Mouse (Mus musculus) kidney, postnatal 0 days (tissue): ENCODE measurements at regions not wholly inside any gene's neighbourhood (a gene's known extent, or its start where the extent isn't known, plus 50 kb on each side); places are given as distances from the start of the nearest gene placed in this dataset.

Experiments
- ATAC-seq: fragments of 200-750 bp; cut with Nextera tagmentation; replicated peaks from 2 replicates; pipeline ENCODE4 v1.8.0; 2017; ENCODE audit warnings: low read depth, moderate number of reproducible peaks, moderate TSS enrichment, moderate library complexity; ENCODE audit not compliant: low FRiP score
- DNase-seq: peaks from one replicate; pipeline ENCODE4 v3.0.0-alpha.2; 2016; ENCODE audit warnings: low spot score
- H3K27ac ChIP-seq: fragments of 300-500 bp; sonication (generic); 2 replicates; pipeline ENCODE4 v1.5.1; 2014; ENCODE audit warnings: mild to moderate bottlenecking
- H3K27me3 ChIP-seq: fragments of 300-500 bp; sonication (generic); 2 replicates; pipeline ENCODE4 v1.6.1; 2014; ENCODE audit warnings: low read length, mixed read lengths; ENCODE audit not compliant: insufficient read depth
- H3K36me3 ChIP-seq: fragments of 300-500 bp; sonication (generic); 2 replicates; pipeline ENCODE4 v1.6.1; 2014; ENCODE audit warnings: low read length, mixed read lengths; ENCODE audit not compliant: insufficient read depth
- H3K4me1 ChIP-seq: fragments of 300-500 bp; sonication (generic); replicated peaks from 2 replicates; pipeline ENCODE4 v1.6.1; 2014; ENCODE audit warnings: antibody characterized with exemption, low read length, mixed read lengths; ENCODE audit not compliant: insufficient read depth
- H3K4me2 ChIP-seq: fragments of 300-500 bp; sonication (generic); 2 replicates; pipeline ENCODE4 v1.6.1; 2014; ENCODE audit warnings: mild to moderate bottlenecking, low read length, moderate library complexity, mixed read lengths
- H3K4me3 ChIP-seq: fragments of 300-500 bp; sonication (generic); replicated peaks from 2 replicates; pipeline ENCODE4 v1.5.1; 2014; ENCODE audit warnings: low read depth, low read length
- H3K9ac ChIP-seq: fragments of 300-500 bp; sonication (generic); 2 replicates; pipeline ENCODE4 v1.6.1; 2014; ENCODE audit warnings: low read depth, low read length
- H3K9me3 ChIP-seq: fragments of 300-500 bp; sonication (generic); replicated peaks from 2 replicates; pipeline ENCODE4 v1.6.1; 2016; ENCODE audit warnings: low read length, inconsistent platforms, mixed read lengths
- CTCF ChIP-seq: IDR thresholded peaks from 2 replicates; pipeline ENCODE4 v1.5.1; 2016; ENCODE audit warnings: antibody characterized with exemption, low read depth, mild to moderate bottlenecking, moderate library complexity
- WGBS: fragments of 180-500 bp; shearing (Covaris S2); extraction: QIAGEN DNeasy Blood & Tissue Kit; methylation state at CpG from one replicate; pipeline ENCODE4 v1.1.7; 2014; 5-methylcytosine and 5-hydroxymethylcytosine counted together

DNA sequence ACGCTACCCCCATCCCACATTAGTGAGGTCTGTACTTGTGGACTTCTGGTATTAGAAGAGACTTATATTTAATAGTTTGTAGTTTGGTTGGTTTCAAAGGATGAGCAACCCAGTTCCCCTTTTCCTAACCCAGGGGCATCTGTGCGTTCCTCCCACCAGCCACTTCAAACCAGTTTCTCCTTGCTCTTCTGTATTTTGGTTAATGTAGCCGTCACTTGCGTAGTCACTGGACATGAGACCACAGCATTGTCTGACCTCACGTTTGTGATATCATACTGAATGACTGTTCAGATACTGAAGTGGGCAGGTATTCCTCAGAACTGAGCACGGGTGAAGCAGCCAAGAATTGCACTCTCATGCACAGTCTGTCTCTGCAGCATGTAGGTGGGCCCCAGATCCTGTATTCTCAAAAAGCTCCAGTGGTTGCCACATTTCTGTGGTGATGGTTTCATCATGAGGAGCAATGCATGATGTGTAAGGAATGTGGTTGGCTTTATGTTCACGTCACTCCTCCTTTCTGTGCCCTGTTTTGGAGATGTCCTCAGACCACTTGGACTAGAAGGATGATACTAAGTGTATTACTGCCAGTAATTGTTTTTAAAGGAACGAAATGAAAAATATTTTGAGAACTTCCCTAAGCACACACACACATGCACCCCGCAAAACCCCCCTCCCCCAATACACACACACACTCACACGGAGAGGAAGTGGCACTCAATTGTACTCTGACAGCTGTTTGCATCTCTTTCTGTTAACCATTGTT is 335.2 kb upstream of the Satb1 start:
- DNase-seq = no peak
- H3K27me3 ChIP-seq = no peaks in the 10 kb centered on the region
- H3K4me3 ChIP-seq = no peak overlapping the region
- no peak for TF ChIP-seq CTCF
- H3K9me3 ChIP-seq = no peaks in the 10 kb centered on the region
- ATAC-seq = no peak
- no peaks in the 10 kb centered on the region for H3K36me3 ChIP-seq
- H3K4me1 ChIP-seq = no peaks in the 10 kb centered on the region
- 82% methylated on average over 10 of the region's 10 CpGs for WGBS
- H3K9ac ChIP-seq = no peak overlapping the region
- no peak overlapping the region for H3K4me2 ChIP-seq
- no peak overlapping the region for H3K27ac ChIP-seq

DNA sequence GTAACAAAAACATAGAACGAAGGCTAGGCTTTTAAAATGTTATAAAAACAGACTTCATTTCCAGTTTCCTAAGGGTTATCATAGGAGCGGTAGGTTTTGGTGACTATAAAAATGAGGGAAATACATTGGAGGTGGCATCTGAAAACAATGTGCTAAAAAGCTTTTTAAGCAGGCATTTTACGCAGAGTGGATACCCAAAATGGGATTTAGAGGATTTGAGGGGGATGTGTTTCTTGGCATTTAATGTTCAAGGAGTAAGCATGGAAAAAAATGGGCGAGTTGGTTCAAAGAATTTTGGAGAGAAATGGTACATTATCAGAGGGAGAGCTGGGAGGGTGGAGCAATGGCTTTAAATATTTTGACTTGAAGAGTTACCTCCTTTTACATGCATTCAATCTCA is 334.6 kb upstream of the Satb1 start:
- Histone ChIP-seq H3K4me3 (no peak overlapping the region), H3K9me3 (no peaks in the 10 kb centered on the region), H3K9ac (no peak overlapping the region), H3K4me2 (no peak overlapping the region), H3K27ac (no peak overlapping the region), H3K4me1 (no peaks in the 10 kb centered on the region), H3K36me3 (no peaks in the 10 kb centered on the region), H3K27me3 (no peaks in the 10 kb centered on the region)
- 65% methylated on average over 4 of the region's 4 CpGs for WGBS
- ATAC-seq (no peak), DNase-seq (no peak)
- no peak for TF ChIP-seq CTCF

DNA sequence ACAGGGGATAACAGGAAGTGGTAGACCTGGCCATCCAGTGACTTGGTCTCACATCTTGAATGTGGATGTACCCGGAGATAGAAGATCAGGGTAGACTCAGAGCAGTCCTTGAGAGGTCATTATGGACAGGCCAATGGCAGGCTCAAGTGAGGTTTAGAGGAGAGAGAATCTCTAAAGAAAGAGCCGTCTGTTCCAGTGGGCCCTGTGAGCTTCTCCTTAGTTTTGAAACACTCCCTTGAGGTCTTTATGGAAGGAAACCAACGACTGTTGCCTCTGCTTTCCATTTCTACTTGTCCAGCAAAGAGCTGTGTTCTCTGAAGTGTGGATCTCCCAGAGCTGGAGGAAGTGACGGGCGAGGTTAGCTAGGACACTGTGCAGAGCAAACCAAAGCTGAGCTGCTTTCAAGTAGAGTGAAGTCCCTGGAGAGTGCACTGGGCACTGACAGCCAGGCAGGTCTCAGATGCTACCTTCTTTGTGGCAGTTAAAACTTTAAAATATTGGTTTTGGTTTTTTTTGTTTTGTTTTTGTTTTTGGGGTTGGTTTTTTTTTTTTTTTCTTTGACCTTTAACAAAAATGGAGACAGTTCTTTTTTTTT is 332.9 kb upstream of the Satb1 start:
- no peak overlapping the region for H3K4me3 ChIP-seq
- H3K36me3 ChIP-seq = no peaks in the 10 kb centered on the region
- no peak overlapping the region for H3K9ac ChIP-seq
- no peaks in the 10 kb centered on the region for H3K27me3 ChIP-seq
- no peaks in the 10 kb centered on the region for H3K4me1 ChIP-seq
- H3K4me2 ChIP-seq = no peak overlapping the region
- 81% methylated on average over 5 of the region's 5 CpGs for WGBS
- TF ChIP-seq CTCF = no peak
- ATAC-seq (no peak), DNase-seq (no peak)
- no peaks in the 10 kb centered on the region for H3K9me3 ChIP-seq
- no peak overlapping the region for H3K27ac ChIP-seq

DNA sequence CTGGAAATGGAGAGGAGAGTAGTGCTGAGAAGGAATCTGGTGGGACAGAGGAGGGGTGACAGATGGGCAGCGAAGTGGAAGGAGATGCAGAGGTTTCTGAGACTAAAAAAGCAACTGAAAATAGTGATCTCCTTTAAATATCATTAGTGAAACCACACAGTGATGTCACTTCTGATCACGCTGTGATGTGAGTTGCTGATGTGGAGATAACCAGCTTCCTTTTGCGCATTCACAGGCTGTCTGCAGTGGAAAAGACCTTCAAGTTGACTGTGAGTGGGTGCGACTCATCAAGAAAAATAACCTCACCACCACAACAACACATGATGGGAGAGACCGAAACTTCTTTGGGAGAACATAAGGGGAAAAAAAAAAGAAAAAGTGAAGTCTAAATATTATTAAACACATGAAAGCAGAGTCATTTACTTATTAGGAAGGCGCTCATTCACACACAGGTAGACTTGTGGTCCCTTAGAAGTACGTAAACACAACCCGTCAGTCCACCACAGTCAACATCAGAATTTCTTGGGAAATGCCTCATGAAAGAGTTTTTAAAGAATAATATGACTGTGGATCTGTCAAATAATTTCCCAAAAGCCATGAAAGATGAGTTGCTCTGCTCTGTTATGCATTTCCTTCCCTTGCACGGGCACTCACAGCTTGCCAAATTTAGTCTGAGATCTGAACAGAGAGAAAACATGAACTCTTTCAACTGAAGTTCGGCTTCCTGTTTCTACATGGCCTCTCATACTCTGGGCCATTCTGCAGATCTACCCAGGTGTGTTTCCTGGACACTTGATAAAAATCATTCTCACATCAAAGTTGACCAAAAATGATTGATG is 329.7 kb upstream of the Satb1 start:
- Histone ChIP-seq H3K36me3 (no peaks in the 10 kb centered on the region), H3K4me1 (no peaks in the 10 kb centered on the region), H3K4me3 (no peak overlapping the region), H3K4me2 (no peak overlapping the region), H3K27ac (no peak overlapping the region), H3K27me3 (no peaks in the 10 kb centered on the region), H3K9me3 (no peaks in the 10 kb centered on the region), H3K9ac (no peak overlapping the region)
- DNase-seq (no peak), ATAC-seq (no peak)
- 76% methylated on average over 10 of the region's 10 CpGs for WGBS
- TF ChIP-seq CTCF = no peak

DNA sequence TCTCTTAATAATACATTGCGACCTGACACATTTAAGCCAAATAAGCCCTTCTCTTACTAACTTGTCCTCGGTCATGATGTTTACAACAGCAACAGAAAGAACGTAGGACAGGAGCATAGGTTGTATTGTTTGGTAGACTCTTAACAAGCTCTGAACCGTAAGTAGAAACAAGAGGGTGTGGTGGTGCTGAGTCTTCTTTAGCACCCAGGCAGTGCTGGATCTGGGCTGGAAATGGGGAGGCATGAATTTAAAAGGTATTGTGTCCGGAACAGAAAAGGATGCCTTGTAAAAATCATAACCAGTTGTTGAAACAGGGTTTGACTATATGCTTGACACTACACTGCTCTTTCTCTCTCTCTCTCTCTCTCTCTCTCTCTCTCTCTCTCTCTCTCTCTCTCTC is 317.4 kb upstream of the Satb1 start:
- no peak for DNase-seq
- Histone ChIP-seq H3K36me3 (no peaks in the 10 kb centered on the region), H3K4me2 (no peak overlapping the region), H3K27ac (no peak overlapping the region), H3K9ac (no peak overlapping the region), H3K4me3 (no peak overlapping the region), H3K9me3 (no peaks in the 10 kb centered on the region), H3K27me3 (no peaks in the 10 kb centered on the region), H3K4me1 (no peaks in the 10 kb centered on the region)
- WGBS = 88% methylated on average over 5 of the region's 5 CpGs
- no peak for ATAC-seq
- TF ChIP-seq CTCF = no peak

DNA sequence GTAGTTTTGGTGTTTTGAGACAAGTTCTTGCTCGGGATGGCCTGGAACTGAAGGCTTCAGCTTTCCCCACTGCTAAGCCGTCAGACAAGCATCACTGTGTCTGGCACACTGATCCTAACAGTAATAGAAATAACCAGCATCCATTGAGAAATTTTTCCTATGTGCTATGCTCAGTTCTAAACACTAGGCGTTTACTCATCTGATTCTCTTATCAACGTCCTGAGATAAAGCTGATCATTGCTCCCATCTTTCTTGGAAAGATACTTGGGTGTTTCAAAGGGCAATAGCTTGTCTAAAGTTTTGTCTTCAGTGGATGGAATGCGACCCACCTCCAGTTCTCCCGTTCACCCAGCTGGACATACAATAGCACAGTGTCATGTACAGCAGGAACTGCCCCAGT is 316.7 kb upstream of the Satb1 start:
- Histone ChIP-seq H3K27ac (no peak overlapping the region), H3K27me3 (no peaks in the 10 kb centered on the region), H3K4me1 (no peaks in the 10 kb centered on the region), H3K4me2 (no peak overlapping the region), H3K36me3 (no peaks in the 10 kb centered on the region), H3K4me3 (no peak overlapping the region), H3K9ac (no peak overlapping the region), H3K9me3 (no peaks in the 10 kb centered on the region)
- 75% methylated on average over 6 of the region's 6 CpGs for WGBS
- TF ChIP-seq CTCF = no peak
- no peak for DNase-seq
- no peak for ATAC-seq
